Mouse (Mus musculus): Measurements from ENCODE around the gene Olfr1490. TPM values are rescaled to one million over a fixed set of nuclear protein-coding genes. Genes with fewer than 3 reads are reported as not detected.
"Not testable (repeated sequence)": the region's sequence is repeated elsewhere in the genome, so short reads cannot be mapped to it uniquely, and the experiment has no call there.

Gene Olfr1490
- not detected in 2 replicates for polyA plus RNA-seq (2015; fragmentation: Nextera tagmentation; extraction: Ambion mirVana)

DNA sequence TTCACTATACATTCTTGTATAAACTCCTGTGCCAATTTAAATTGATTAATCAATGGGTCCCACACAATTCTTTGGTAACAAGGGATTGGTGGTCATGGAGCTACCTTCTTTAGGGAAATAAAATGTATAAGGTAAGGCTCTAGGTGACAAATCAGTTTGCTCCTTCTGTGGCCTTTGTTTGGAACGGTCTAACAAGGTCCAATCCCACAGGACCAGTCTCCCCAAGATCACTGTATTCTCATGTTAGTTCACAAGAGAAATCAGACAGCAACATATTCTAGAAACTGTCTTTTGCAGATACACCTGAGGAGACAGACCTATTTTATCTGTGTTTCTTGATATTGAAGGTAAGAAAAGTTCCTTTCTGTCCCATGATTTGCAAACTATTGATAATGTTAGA lies at the start of gene Olfr1490:
TSS of gene Olfr1490 (plus strand) at position 301 of the 400 bp plus-strand sequence.
- Histone ChIP-seq H3K27me3 (replicated peaks) (no peaks in the 10 kb centered on the region), H3K9ac (no peak within 1 kb of the TSS), H3K9me3 (no peaks in the 10 kb centered on the region), H3K4me1 (replicated peaks) (no peaks in the 10 kb centered on the region), H3K36me3 (no peaks in the 10 kb centered on the region), H3K4me3 (replicated peaks) (no peak within 1 kb of the TSS), H3K27ac (no peak within 1 kb of the TSS), H3K4me2 (replicated peaks) (no peak within 1 kb of the TSS)
- 60% methylated on average over 1 of the region's 1 CpGs for WGBS
- no peak for ATAC-seq

GRCm38 (mm10) chr19:13617075-13617474 lies 33.8 kb upstream of the Olfr1490 start, which contains the start of gene Olfr1487:
Olfr1487 (plus strand) TSS chr19:13617375.
- H3K9ac ChIP-seq; H3K4me3 ChIP-seq (replicated peaks); H3K9me3 ChIP-seq; H3K27me3 ChIP-seq (replicated peaks); H3K36me3 ChIP-seq; ATAC-seq; H3K27ac ChIP-seq; H3K4me1 ChIP-seq (replicated peaks); H3K4me2 ChIP-seq (replicated peaks): not testable (repeated sequence)
- 85% methylated on average over 2 of the region's 2 CpGs for WGBS

DNA sequence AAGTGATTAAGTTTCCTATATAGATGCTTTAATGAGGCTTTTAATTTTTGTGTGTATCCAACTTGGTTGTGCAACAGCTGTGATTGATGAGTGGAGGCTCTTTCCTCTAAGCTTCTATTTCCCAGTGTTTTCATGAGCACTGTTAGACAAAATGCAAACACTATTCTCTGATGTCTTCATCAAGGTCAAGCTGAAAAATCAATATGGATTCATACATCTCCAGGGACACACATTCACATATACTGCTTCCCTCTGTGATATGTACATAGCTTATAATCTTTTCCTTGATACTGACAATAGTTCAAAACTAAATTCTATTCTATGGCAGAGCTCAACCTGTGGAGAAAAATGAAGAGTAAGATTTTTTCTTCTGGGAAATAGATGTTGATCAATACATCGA lies 19.6 kb upstream of the Olfr1490 start, which contains the start of gene Olfr1489:
TSS of gene Olfr1489 (plus strand) at position 301 of the 400 bp plus-strand sequence.
- WGBS = 88% methylated on average over 1 of the region's 1 CpGs
- Histone ChIP-seq H3K4me1 (replicated peaks) (no peaks in the 10 kb centered on the region), H3K4me3 (replicated peaks) (no peak within 1 kb of the TSS), H3K9ac (no peak within 1 kb of the TSS), H3K9me3 (no peaks in the 10 kb centered on the region), H3K4me2 (replicated peaks) (no peak within 1 kb of the TSS), H3K27ac (no peak within 1 kb of the TSS), H3K27me3 (replicated peaks) (no peaks in the 10 kb centered on the region), H3K36me3 (no peaks in the 10 kb centered on the region)
- no peak for ATAC-seq

DNA sequence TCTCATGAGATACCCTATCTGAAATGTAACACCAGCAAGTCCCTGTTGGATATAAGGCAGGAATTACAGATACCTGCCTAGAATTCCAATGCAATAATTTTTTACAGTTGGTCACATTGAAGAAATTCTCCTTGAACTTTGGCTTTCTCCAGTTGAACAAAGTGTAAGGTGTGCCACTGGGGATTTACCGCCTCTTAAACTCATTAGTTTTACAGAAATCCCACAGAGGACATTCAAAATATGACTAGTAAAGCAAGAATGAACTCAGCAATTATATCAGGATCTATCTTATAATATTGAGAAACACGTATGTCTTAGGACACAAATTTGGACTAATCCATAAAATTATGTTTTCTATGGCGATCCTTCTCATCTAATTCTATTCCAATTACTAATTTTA lies 46.1 kb downstream of the Olfr1490 start, which contains the start of gene Olfr1491:
TSS of gene Olfr1491 (plus strand) at position 301 of the 400 bp plus-strand sequence.
- ATAC-seq = no peak
- WGBS = 76% methylated on average over 3 of the region's 3 CpGs
- no peaks in the 10 kb centered on the region for H3K36me3 ChIP-seq
- H3K9ac ChIP-seq = no peak within 1 kb of the TSS
- no peaks in the 10 kb centered on the region for H3K4me1 ChIP-seq (replicated peaks)
- no peaks in the 10 kb centered on the region for H3K9me3 ChIP-seq
- H3K27ac ChIP-seq = no peak within 1 kb of the TSS
- no peak within 1 kb of the TSS for H3K4me3 ChIP-seq (replicated peaks)
- no peaks in the 10 kb centered on the region for H3K27me3 ChIP-seq (replicated peaks)
- no peak within 1 kb of the TSS for H3K4me2 ChIP-seq (replicated peaks)

Other genes with a start within 250 kb of the Olfr1490 start
- not detected in 2 replicates for gene Olfr1469, start 243.2 kb upstream of the Olfr1490 start, polyA plus RNA-seq (2015; fragmentation: Nextera tagmentation; extraction: Ambion mirVana)
- gene Olfr1471, start 207.7 kb upstream of the Olfr1490 start, polyA plus RNA-seq (2015; fragmentation: Nextera tagmentation; extraction: Ambion mirVana) = not detected in 2 replicates
- gene Olfr1472, start 195.0 kb upstream of the Olfr1490 start, polyA plus RNA-seq (2015; fragmentation: Nextera tagmentation; extraction: Ambion mirVana) = not detected in 2 replicates
- gene Olfr1474, start 181.5 kb upstream of the Olfr1490 start, polyA plus RNA-seq (2015; fragmentation: Nextera tagmentation; extraction: Ambion mirVana) = not detected in 2 replicates
- not detected in 2 replicates for gene Olfr1475, start 170.9 kb upstream of the Olfr1490 start, polyA plus RNA-seq (2015; fragmentation: Nextera tagmentation; extraction: Ambion mirVana)
- gene Olfr1477, start 150.5 kb upstream of the Olfr1490 start, polyA plus RNA-seq (2015; fragmentation: Nextera tagmentation; extraction: Ambion mirVana) = not detected in 2 replicates
- gene Olfr1480, start 123.2 kb upstream of the Olfr1490 start, polyA plus RNA-seq (2015; fragmentation: Nextera tagmentation; extraction: Ambion mirVana) = not detected in 2 replicates
- not detected in 2 replicates for gene Olfr1484, start 67.6 kb upstream of the Olfr1490 start, polyA plus RNA-seq (2015; fragmentation: Nextera tagmentation; extraction: Ambion mirVana)
- gene Olfr1487, start 33.7 kb upstream of the Olfr1490 start, polyA plus RNA-seq (2015; fragmentation: Nextera tagmentation; extraction: Ambion mirVana) = not detected in 2 replicates
- gene Olfr1489, start 19.5 kb upstream of the Olfr1490 start, polyA plus RNA-seq (2015; fragmentation: Nextera tagmentation; extraction: Ambion mirVana) = not detected in 2 replicates
- gene Olfr1491, start 46.2 kb downstream of the Olfr1490 start, polyA plus RNA-seq (2015; fragmentation: Nextera tagmentation; extraction: Ambion mirVana) = not detected in 2 replicates
- not detected in 2 replicates for gene Olfr1493-ps1, start 72.2 kb downstream of the Olfr1490 start, polyA plus RNA-seq (2015; fragmentation: Nextera tagmentation; extraction: Ambion mirVana)
- not detected in 2 replicates for gene Olfr1494, start 88.6 kb downstream of the Olfr1490 start, polyA plus RNA-seq (2015; fragmentation: Nextera tagmentation; extraction: Ambion mirVana)
- gene Olfr1495, start 113.5 kb downstream of the Olfr1490 start, polyA plus RNA-seq (2015; fragmentation: Nextera tagmentation; extraction: Ambion mirVana) = not detected in 2 replicates
- gene Olfr1496, start 126.8 kb downstream of the Olfr1490 start, polyA plus RNA-seq (2015; fragmentation: Nextera tagmentation; extraction: Ambion mirVana) = not detected in 2 replicates
- gene Olfr1497, start 147.1 kb downstream of the Olfr1490 start, polyA plus RNA-seq (2015; fragmentation: Nextera tagmentation; extraction: Ambion mirVana) = not detected in 2 replicates
- gene Olfr1499, start 168.4 kb downstream of the Olfr1490 start, polyA plus RNA-seq (2015; fragmentation: Nextera tagmentation; extraction: Ambion mirVana) = not detected in 2 replicates
- gene Olfr1500, start 179.4 kb downstream of the Olfr1490 start, polyA plus RNA-seq (2015; fragmentation: Nextera tagmentation; extraction: Ambion mirVana) = not detected in 2 replicates
- gene Olfr1501, start 199.6 kb downstream of the Olfr1490 start, polyA plus RNA-seq (2015; fragmentation: Nextera tagmentation; extraction: Ambion mirVana) = not detected in 2 replicates
- not detected in 2 replicates for gene Olfr1502, start 210.7 kb downstream of the Olfr1490 start, polyA plus RNA-seq (2015; fragmentation: Nextera tagmentation; extraction: Ambion mirVana)
- gene Olfr1504, start 246.8 kb downstream of the Olfr1490 start, polyA plus RNA-seq (2015; fragmentation: Nextera tagmentation; extraction: Ambion mirVana) = not detected in 2 replicates

All from intestine, embryonic 15.5 days (tissue).